Mouse (Mus musculus): ENCODE measurements around the gene Eif2ak4.

GRCm38 (mm10) chr2:118341295-118341694 is 47.1 kb upstream of the Eif2ak4 start:
- TF ChIP-seq POLR2A (IDR thresholded peaks at IDR 0.05; ENCODE audit: low read depth, low read length) (no peak), EP300 (IDR thresholded peaks at IDR 0.05; ENCODE audit: low read length) (no peak)
